Mouse (Mus musculus): ENCODE results near the gene Enpp1.

GRCm38 (mm10) chr10:24754251-24754835 lies 42.4 kb upstream of the Enpp1 start:
- TF ChIP-seq POLR2A (IDR thresholded peaks at IDR 0.05; ENCODE audit: control insufficient read depth, extremely low read depth, insufficient read depth, low read length, poor library complexity) (no peak), CTCF (IDR thresholded peaks at IDR 0.05; ENCODE audit: borderline replicate concordance, control insufficient read depth, extremely low read depth, insufficient read depth, low read length, poor library complexity) (no peak)
